Mouse (Mus musculus) liver (tissue): ENCODE results near the gene Camk2g.

Source experiments
- DNase-seq: peaks from one replicate; pipeline ENCODE4 v3.0.0-alpha.2; 2020; ENCODE audit warnings: mixed read lengths

Gene Camk2g

DNA sequence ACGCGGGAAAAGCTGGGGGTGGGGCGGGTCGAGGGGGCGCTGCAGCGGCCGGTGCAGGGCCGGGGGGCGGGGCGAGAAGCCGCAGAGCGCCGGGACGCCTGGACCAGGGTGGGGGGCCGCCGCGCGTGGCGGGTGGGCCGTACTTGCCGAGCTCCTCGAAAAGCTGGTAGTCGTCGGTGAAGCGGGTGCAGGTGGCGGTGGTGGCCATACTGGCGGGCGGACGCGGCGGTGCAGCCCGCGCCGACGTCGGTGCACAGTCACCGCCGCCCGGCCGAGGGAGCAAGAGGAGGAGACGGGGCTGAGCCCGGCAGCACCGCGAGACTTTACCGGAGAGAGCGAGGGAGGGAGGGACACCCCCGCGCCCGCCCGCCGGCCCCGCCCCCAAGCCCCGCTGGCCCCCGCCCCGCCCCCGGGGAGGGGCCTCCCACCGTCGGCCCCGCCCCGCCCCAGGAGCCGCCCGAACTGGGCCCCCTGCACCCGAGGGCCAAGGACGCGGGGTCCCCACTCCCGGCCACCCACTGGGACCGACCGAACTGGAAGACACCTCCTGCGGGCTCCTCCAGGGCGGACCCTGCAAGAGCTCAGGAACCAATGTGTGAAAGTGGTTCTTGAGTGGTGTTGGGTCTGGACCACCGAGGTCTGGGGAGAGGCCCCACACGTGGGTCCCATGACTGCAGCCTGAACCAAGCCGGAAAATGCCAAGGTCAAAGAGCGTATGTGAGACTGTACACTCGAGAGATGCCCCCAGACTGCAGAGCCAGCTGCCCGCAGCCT lies at the start of gene Camk2g:
TSS of gene Camk2g (minus strand) at position 331 of the 774 bp plus-strand sequence.
- DNase-seq = peak; percentile 91

GRCm38 (mm10) chr14:20842629-20843028 lies 48.7 kb upstream of the Camk2g start:
- no peak for DNase-seq

GRCm38 (mm10) chr14:20841526-20841925 lies 47.6 kb upstream of the Camk2g start:
- DNase-seq = no peak

- DNase-seq = no peak
These were observed 43.8 kb upstream of the Camk2g start for GRCm38 (mm10) chr14:20837681-20838080.

DNA sequence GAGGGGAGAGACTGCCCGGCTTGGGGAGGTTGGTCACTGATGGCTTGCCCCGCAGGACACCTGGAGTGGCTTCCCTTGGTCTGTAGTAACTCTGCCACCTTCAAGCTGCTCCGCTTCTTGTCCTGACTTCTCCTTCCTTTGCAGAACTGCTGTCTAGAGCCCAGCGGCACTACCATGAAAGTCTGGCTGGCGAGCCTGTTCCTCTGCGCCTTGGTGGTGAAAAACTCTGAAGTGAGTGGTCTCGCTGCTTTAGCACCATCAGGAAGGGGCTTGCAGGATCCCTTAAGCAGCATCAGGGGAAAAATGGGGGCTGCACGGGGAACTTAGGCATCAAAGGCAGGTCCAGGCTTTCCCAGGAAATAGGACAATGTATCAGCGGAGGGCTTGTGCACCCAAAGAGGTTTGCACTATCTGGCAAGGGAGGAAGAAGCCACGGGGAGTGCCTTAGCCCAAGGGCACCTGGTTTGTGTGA lies 43.1 kb upstream of the Camk2g start:
- no peak for DNase-seq

GRCm38 (mm10) chr14:20836171-20836904 lies 42.5 kb upstream of the Camk2g start, which contains the start of gene Plau:
TSS of gene Plau (plus strand) at chr14:20836660.
- peak; percentile 74 for DNase-seq

DNA sequence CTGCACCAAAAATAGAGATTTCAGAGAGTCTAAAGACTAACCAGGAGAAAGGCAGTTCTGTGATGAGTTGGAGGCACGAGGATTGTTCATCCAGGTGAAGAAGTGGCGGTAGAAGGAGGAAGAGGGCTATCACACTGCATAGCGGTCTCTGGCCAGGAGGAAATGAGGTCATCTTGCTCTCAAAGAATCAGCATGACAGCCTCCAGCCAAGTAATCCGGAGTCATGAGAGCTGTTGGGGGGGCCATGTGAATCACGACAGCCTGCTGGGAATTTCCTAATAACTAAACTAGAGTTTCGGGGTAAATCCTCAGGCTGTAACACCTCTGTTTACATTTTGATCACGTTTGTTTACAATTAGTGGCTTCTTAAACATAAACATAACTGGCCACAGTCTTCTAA lies 40.2 kb upstream of the Camk2g start:
- no peak for DNase-seq

- no peak for DNase-seq
These were observed 39.6 kb upstream of the Camk2g start for GRCm38 (mm10) chr14:20833525-20833924.

- DNase-seq = no peak
These were observed 38.0 kb upstream of the Camk2g start for GRCm38 (mm10) chr14:20831915-20832314.

GRCm38 (mm10) chr14:20831141-20831910 lies 37.4 kb upstream of the Camk2g start:
- DNase-seq = no peak

- no peak for DNase-seq
These were observed 35.9 kb upstream of the Camk2g start for GRCm38 (mm10) chr14:20829523-20830366.

DNA sequence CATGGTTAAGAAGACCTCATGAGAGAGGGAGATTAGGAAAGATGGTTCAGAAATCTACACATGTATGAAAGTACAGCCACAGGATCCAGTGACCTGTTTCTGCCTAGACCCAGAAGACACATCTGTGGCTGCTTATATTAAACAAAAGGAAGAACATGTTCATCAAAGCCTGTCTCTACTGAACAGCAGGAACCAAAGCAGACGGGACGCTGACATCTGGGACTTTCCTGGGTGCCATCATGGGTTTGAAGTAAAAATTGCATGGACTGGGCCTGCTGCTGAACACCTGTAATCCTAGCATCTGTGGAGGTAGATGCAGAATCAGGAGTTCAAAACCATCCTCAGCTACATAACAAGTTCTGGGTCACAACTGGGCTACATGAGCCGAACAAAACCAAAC lies 34.6 kb upstream of the Camk2g start:
- no peak for DNase-seq

- DNase-seq = no peak
These were observed 33.6 kb upstream of the Camk2g start for GRCm38 (mm10) chr14:20827491-20827890.

GRCm38 (mm10) chr14:20827061-20827460 lies 33.2 kb upstream of the Camk2g start:
- no peak for DNase-seq

GRCm38 (mm10) chr14:20825516-20825915 lies 31.6 kb upstream of the Camk2g start:
- no peak for DNase-seq

DNA sequence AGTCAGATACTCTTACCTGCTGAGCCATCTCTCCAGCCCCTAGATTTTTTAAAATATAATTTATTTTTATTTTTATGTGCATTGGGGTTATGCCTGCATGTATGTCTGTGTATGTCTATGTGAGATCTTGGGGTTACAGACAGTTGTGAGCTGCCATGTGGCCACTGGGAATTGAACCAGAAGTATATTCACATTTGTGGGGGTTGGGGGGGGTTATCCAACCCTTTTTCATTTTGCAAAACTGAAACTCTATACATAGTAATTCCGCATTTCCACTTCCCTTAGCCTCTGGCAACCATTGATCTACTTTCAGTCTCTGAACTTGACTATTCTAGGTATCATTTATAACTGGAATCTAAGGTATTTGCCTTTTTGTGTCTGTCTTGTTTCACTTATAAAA lies 30.6 kb upstream of the Camk2g start:
- no peak for DNase-seq

DNA sequence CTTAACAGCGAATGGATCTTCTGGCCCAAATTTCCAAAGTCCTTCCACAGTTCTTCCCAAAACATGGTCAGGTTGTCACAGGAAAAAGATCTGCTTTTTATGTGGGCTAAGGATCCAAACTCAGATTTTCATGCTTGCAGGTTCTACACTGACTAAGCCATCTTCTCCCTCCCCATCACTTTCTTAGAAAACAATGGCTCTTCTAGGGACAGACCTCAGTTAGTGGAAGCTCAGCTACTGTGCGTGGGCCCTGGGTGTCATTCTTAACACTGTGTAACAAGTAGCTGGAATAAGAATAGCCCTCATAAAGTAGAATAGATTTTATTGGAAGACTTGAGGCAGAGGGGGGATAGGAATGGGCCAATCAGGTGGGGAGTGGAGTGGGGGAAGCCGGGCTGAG lies 21.6 kb upstream of the Camk2g start:
- no peak for DNase-seq

- no peak for DNase-seq
These were observed 18.0 kb upstream of the Camk2g start for GRCm38 (mm10) chr14:20811779-20812406.

DNA sequence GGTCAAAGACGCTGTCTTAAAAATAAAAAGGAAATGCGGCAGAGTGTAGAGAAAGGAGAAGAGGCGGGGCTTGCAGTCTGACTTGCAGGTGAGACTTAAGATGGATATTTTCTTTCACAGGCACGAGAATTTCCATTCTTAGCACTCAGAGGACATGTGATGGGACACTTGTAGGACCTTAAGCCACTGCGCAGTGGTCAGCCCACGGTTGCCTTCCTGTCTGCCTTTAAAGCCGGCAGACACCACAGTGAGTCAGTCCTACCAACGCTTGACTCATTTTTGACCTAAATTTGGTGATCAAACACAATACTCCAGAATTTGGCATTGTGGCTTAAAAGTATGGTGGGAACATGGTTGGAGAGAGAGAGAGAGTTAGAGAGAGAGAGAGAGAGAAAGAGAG lies 17.3 kb upstream of the Camk2g start:
- no peak for DNase-seq

DNA sequence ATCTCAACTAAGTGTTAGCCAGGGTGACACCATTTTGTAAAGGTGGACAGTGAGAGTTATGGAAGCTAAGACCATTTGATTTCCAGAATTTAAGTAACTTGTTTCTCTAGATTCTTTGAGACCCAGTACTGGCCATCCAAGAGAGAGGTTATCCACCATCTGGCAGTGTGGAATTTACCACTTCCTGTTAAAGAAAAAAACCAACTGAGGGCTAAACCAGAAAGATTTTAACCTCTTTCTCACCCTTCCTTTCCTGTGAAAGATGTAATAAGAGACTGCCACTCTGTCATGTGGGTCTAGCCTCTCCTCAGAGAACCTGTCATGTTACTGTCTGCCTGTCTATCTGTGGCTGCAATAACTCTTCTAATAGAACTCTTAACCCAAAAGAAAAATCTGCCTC lies 15.9 kb upstream of the Camk2g start:
- no peak for DNase-seq

DNA sequence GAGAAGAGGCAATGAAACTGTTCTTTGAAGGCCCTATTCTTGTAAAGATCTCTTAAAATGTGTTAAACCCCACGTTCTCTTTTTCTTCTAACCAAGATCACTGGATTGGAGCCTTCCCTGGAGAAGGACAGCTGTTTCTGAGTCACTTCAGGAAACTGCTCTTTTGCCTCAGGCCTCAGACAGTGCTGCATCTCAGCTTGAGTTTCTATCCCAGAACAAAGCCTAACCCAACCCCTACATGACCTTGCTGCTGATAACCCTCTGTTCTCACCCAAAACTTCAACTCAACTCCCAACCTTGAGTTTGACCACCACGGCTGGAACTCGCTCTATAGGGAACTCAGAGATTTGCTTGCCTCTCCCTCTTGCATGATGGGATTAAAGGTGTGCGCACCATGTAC lies 15.5 kb upstream of the Camk2g start:
- DNase-seq = no peak
